Mouse (Mus musculus) neural tube, embryonic 15.5 days (tissue): ENCODE results near the gene Fstl3. TPM values are rescaled to one million over a fixed set of nuclear protein-coding genes. Genes with fewer than 3 reads are reported as not detected.
A peak's percentile ranks its signal among the peaks of the same experiment; 100 is the strongest.

Experiments
- ATAC-seq: fragments of 200-750 bp; cut with Nextera tagmentation; 2 replicates; pipeline ENCODE4 v1.8.0; 2017; ENCODE audit warnings: mild to moderate bottlenecking, moderate TSS enrichment, moderate library complexity; ENCODE audit not compliant: low FRiP score
- H3K27ac ChIP-seq: fragments of 300-500 bp; sonication (generic); replicated peaks from 2 replicates; pipeline ENCODE4 v1.5.1; 2015; ENCODE audit warnings: mild to moderate bottlenecking, inconsistent platforms
- H3K27me3 ChIP-seq: fragments of 300-500 bp; sonication (generic); replicated peaks from 2 replicates; pipeline ENCODE4 v1.6.1; 2015; ENCODE audit warnings: inconsistent platforms
- H3K36me3 ChIP-seq: fragments of 300-500 bp; sonication (generic); 2 replicates; pipeline ENCODE4 v1.6.1; 2015; ENCODE audit warnings: inconsistent platforms
- H3K4me1 ChIP-seq: fragments of 300-500 bp; sonication (generic); 2 replicates; pipeline ENCODE4 v1.6.1; 2015; ENCODE audit warnings: inconsistent platforms
- H3K4me2 ChIP-seq: fragments of 300-500 bp; sonication (generic); 2 replicates; pipeline ENCODE4 v1.6.1; 2015; ENCODE audit warnings: inconsistent platforms, mild to moderate bottlenecking, moderate library complexity
- H3K4me3 ChIP-seq: fragments of 300-500 bp; sonication (generic); replicated peaks from 2 replicates; pipeline ENCODE4 v1.5.1; 2015; ENCODE audit warnings: mild to moderate bottlenecking, inconsistent platforms
- H3K9ac ChIP-seq: fragments of 300-500 bp; sonication (generic); replicated peaks from 2 replicates; pipeline ENCODE4 v1.6.1; 2015; ENCODE audit warnings: mild to moderate bottlenecking, inconsistent platforms
- H3K9me3 ChIP-seq: fragments of 300-500 bp; sonication (generic); replicated peaks from 2 replicates; pipeline ENCODE4 v1.6.1; 2016; ENCODE audit warnings: inconsistent platforms
- WGBS: fragments of 180-500 bp; shearing (Covaris S2); methylation state at CpG from one replicate; pipeline ENCODE4 v1.1.7; 2015; ENCODE audit warnings: mixed read lengths; 5-methylcytosine and 5-hydroxymethylcytosine counted together
- polyA plus RNA-seq: library from polyadenylated mRNA; unstranded; fragments of >200 nt; fragmentation: Nextera tagmentation; extraction: Ambion mirVana; gene quantifications from 2 replicates; pipeline ENCODE4 v1.2.1, GENCODE M21; 2015

Fstl3 gene
- polyA plus RNA-seq, 1 experiment from 2014 or later = 2.6 TPM

- H3K4me2 ChIP-seq = peak overlapping the region; percentile 49
- 5% methylated on average over 29 of the region's 29 CpGs for WGBS
- peaks cover 74% of the 10 kb centered on the region for H3K4me1 ChIP-seq
- peaks cover 18% of the 10 kb centered on the region for H3K36me3 ChIP-seq
- H3K4me3 ChIP-seq = peak overlapping the region; percentile 1
- no peaks in the 10 kb centered on the region for H3K27me3 ChIP-seq
- 0 out of 2 replicates have a peak overlapping the region, but pooled peaks have one; percentile 1 for H3K9ac ChIP-seq
- peak overlapping the region; percentile 79 for H3K27ac ChIP-seq
- ATAC-seq = peak; percentile 88
- no peaks in the 10 kb centered on the region for H3K9me3 ChIP-seq
These were observed 26.7 kb downstream of the Fstl3 start for GRCm38 (mm10) chr10:79803716-79804323.

- no peak for ATAC-seq
- no peaks in the 10 kb centered on the region for H3K27me3 ChIP-seq
- peaks cover 68% of the 10 kb centered on the region for H3K4me1 ChIP-seq
- peaks cover 31% of the 10 kb centered on the region for H3K36me3 ChIP-seq
- 81% methylated on average over 11 of the region's 11 CpGs for WGBS
- H3K4me3 ChIP-seq = no peak overlapping the region
- no peak overlapping the region for H3K9ac ChIP-seq
- no peak overlapping the region for H3K27ac ChIP-seq
- no peak overlapping the region for H3K4me2 ChIP-seq
- H3K9me3 ChIP-seq = no peaks in the 10 kb centered on the region
These were observed 28.6 kb downstream of the Fstl3 start for GRCm38 (mm10) chr10:79805636-79806035.

GRCm38 (mm10) chr10:79806331-79806730, 29.3 kb downstream of the Fstl3 start:
- Histone ChIP-seq H3K9me3 (no peaks in the 10 kb centered on the region), H3K27ac (no peak overlapping the region), H3K4me1 (peaks cover 62% of the 10 kb centered on the region), H3K4me3 (no peak overlapping the region), H3K9ac (no peak overlapping the region), H3K4me2 (no peak overlapping the region), H3K27me3 (no peaks in the 10 kb centered on the region), H3K36me3 (peaks cover 38% of the 10 kb centered on the region)
- no peak for ATAC-seq
- 91% methylated on average over 9 of the region's 9 CpGs for WGBS

- H3K4me3 ChIP-seq = no peak overlapping the region
- no peak overlapping the region for H3K27ac ChIP-seq
- no peak overlapping the region for H3K9ac ChIP-seq
- ATAC-seq = no peak
- H3K36me3 ChIP-seq = peaks cover 43% of the 10 kb centered on the region
- no peak overlapping the region for H3K4me2 ChIP-seq
- H3K9me3 ChIP-seq = no peaks in the 10 kb centered on the region
- no peaks in the 10 kb centered on the region for H3K27me3 ChIP-seq
- peaks cover 55% of the 10 kb centered on the region for H3K4me1 ChIP-seq
- WGBS = 88% methylated on average over 10 of the region's 10 CpGs
These were observed 29.9 kb downstream of the Fstl3 start for GRCm38 (mm10) chr10:79806972-79807371.

- H3K4me3 ChIP-seq = no peak overlapping the region
- no peaks in the 10 kb centered on the region for H3K27me3 ChIP-seq
- WGBS = 27% methylated on average over 11 of the region's 11 CpGs
- H3K4me1 ChIP-seq = peaks cover 47% of the 10 kb centered on the region
- 0 out of 2 replicates have a peak overlapping the region, but pooled peaks have one; percentile 5 for H3K9ac ChIP-seq
- H3K27ac ChIP-seq = 0 out of 2 replicates have a peak overlapping the region, but pooled peaks have one; percentile 10
- H3K9me3 ChIP-seq = no peaks in the 10 kb centered on the region
- no peak overlapping the region for H3K4me2 ChIP-seq
- H3K36me3 ChIP-seq = peaks cover 47% of the 10 kb centered on the region
- no peak for ATAC-seq
These were observed 30.8 kb downstream of the Fstl3 start for GRCm38 (mm10) chr10:79807826-79808225.

- Histone ChIP-seq H3K36me3 (peaks cover 49% of the 10 kb centered on the region), H3K9me3 (no peaks in the 10 kb centered on the region), H3K27me3 (no peaks in the 10 kb centered on the region), H3K4me3 (no peak overlapping the region), H3K9ac (no peak overlapping the region), H3K4me1 (peaks cover 38% of the 10 kb centered on the region), H3K27ac (no peak overlapping the region), H3K4me2 (no peak overlapping the region)
- 82% methylated on average over 11 of the region's 11 CpGs for WGBS
- no peak for ATAC-seq
These were observed 31.7 kb downstream of the Fstl3 start for GRCm38 (mm10) chr10:79808728-79809127.

GRCm38 (mm10) chr10:79811736-79812637, 34.9 kb downstream of the Fstl3 start:
- WGBS = 31% methylated on average over 15 of the region's 15 CpGs
- H3K36me3 ChIP-seq = peaks cover 75% of the 10 kb centered on the region
- H3K27me3 ChIP-seq = no peaks in the 10 kb centered on the region
- H3K4me2 ChIP-seq = no peak overlapping the region
- H3K4me1 ChIP-seq = peaks cover 11% of the 10 kb centered on the region
- ATAC-seq = peak; percentile 32; the same call in 1 of the 2 replicates
- no peak overlapping the region for H3K4me3 ChIP-seq
- H3K27ac ChIP-seq = no peak overlapping the region
- no peaks in the 10 kb centered on the region for H3K9me3 ChIP-seq
- no peak overlapping the region for H3K9ac ChIP-seq

- no peaks in the 10 kb centered on the region for H3K4me1 ChIP-seq
- no peak overlapping the region for H3K9ac ChIP-seq
- 80% methylated on average over 5 of the region's 5 CpGs for WGBS
- H3K4me2 ChIP-seq = no peak overlapping the region
- no peak for ATAC-seq
- H3K27ac ChIP-seq = no peak overlapping the region
- H3K4me3 ChIP-seq = no peak overlapping the region
- H3K36me3 ChIP-seq = peaks cover 66% of the 10 kb centered on the region
- H3K27me3 ChIP-seq = no peaks in the 10 kb centered on the region
- H3K9me3 ChIP-seq = no peaks in the 10 kb centered on the region
These were observed 37.3 kb downstream of the Fstl3 start for GRCm38 (mm10) chr10:79814271-79814842.

GRCm38 (mm10) chr10:79815671-79816494, 38.8 kb downstream of the Fstl3 start:
- H3K4me3 ChIP-seq = no peak overlapping the region
- no peaks in the 10 kb centered on the region for H3K27me3 ChIP-seq
- H3K36me3 ChIP-seq = peaks cover 70% of the 10 kb centered on the region
- no peak overlapping the region for H3K27ac ChIP-seq
- H3K4me1 ChIP-seq = no peaks in the 10 kb centered on the region
- H3K9ac ChIP-seq = no peak overlapping the region
- H3K4me2 ChIP-seq = no peak overlapping the region
- no peak for ATAC-seq
- no peaks in the 10 kb centered on the region for H3K9me3 ChIP-seq
- 92% methylated on average over 12 of the region's 12 CpGs for WGBS

GRCm38 (mm10) chr10:79817111-79817510, 40.0 kb downstream of the Fstl3 start:
- H3K36me3 ChIP-seq = peaks cover 68% of the 10 kb centered on the region
- 78% methylated on average over 2 of the region's 2 CpGs for WGBS
- ATAC-seq = no peak

GRCm38 (mm10) chr10:79818225-79818624, 41.2 kb downstream of the Fstl3 start:
- ATAC-seq = no peak
- H3K27me3 ChIP-seq = no peaks in the 10 kb centered on the region
- no peak overlapping the region for H3K27ac ChIP-seq
- 72% methylated on average over 4 of the region's 4 CpGs for WGBS
- H3K36me3 ChIP-seq = peaks cover 64% of the 10 kb centered on the region
- no peaks in the 10 kb centered on the region for H3K9me3 ChIP-seq
- H3K4me3 ChIP-seq = no peak overlapping the region
- H3K4me2 ChIP-seq = no peak overlapping the region
- H3K4me1 ChIP-seq = peaks cover 10% of the 10 kb centered on the region; the same call in 1 of the 2 replicates
- no peak overlapping the region for H3K9ac ChIP-seq

More at GRCm38 (mm10) chr10:79817111-79817510, 40.0 kb downstream of the Fstl3 start:
- H3K4me2 ChIP-seq = no peak overlapping the region
- H3K4me3 ChIP-seq = no peak overlapping the region
- H3K9me3 ChIP-seq = no peaks in the 10 kb centered on the region
- no peak overlapping the region for H3K9ac ChIP-seq
- H3K27ac ChIP-seq = no peak overlapping the region
- H3K4me1 ChIP-seq = no peaks in the 10 kb centered on the region
- no peaks in the 10 kb centered on the region for H3K27me3 ChIP-seq
